10 mouse cellular contexts compared by ENCODE assay signal in genomic region chr19:42019011-42019522, GRCm38 (mm10). TPM values are rescaled to one million over a fixed set of nuclear protein-coding genes. Genes with fewer than 3 reads are reported as not detected.
DNase-seq lines count a peak whose midpoint lies in the region; ATAC-seq and TF ChIP-seq lines count a peak whose summit lies in the region.
"Had no signal": no experiment of that assay in that cellular context is flagged by ENCODE, and none has a peak within 500 bp of the region (broad histone marks: within the 10 kb centered on the region; RNA-seq: fewer than 3 reads in every experiment).

No protein-coding gene starts in this region.

- H3K9ac ChIP-seq in liver, embryonic 12.5 days: no peak overlapping the region
- H3K9ac ChIP-seq in forebrain, embryonic 15.5 days (replicated peaks): no peak overlapping the region

- no peak for DNase-seq in heart, embryonic 10.5 days (ENCODE audit: low spot score)
- DNase-seq in heart, postnatal 36 days: no peak
- no peak for DNase-seq in spleen, adult 2 months (ENCODE audit: low read depth in 1 of 2, low spot score in 2 of 2)
- DNase-seq in spleen, postnatal 10 days (ENCODE audit: low spot score in 2 of 2): no peak
- no peak for DNase-seq in urinary bladder, postnatal 10 days (ENCODE audit: low spot score)
- no peak for DNase-seq in adrenal gland, postnatal 4 days (ENCODE audit: low spot score in 2 of 2)
- DNase-seq: kidney, adult 11 months had no signal

- no peaks in the 10 kb centered on the region for H3K27me3 ChIP-seq in heart, embryonic 10.5 days (ENCODE audit: insufficient read depth, poor library complexity, severe bottlenecking)
- H3K27me3 ChIP-seq in spleen, adult 2 months (ENCODE audit: control insufficient read depth, insufficient read depth, low read length): no peaks in the 10 kb centered on the region
- no peaks in the 10 kb centered on the region for H3K27me3 ChIP-seq in liver, embryonic 12.5 days (replicated peaks)
- H3K27me3 ChIP-seq in forebrain, embryonic 15.5 days: no peaks in the 10 kb centered on the region

- no peaks in the 10 kb centered on the region for H3K9me3 ChIP-seq in heart, embryonic 10.5 days
- no peaks in the 10 kb centered on the region for H3K9me3 ChIP-seq in liver, embryonic 12.5 days (replicated peaks)
- no peaks in the 10 kb centered on the region for H3K9me3 ChIP-seq in forebrain, embryonic 15.5 days

- intact Hi-C loops in heart, postnatal 36 days (cut with DNase I): no loop called here

- H3K4me3 ChIP-seq in heart, embryonic 10.5 days: no peak overlapping the region
- no peak overlapping the region for H3K4me3 ChIP-seq in spleen, adult 2 months (ENCODE audit: extremely low read depth, insufficient read depth, insufficient read length)
- H3K4me3 ChIP-seq in liver, embryonic 12.5 days: no peak overlapping the region
- no peak overlapping the region for H3K4me3 ChIP-seq in forebrain, embryonic 15.5 days

- peaks cover 66% of the 10 kb centered on the region for H3K4me1 ChIP-seq in heart, embryonic 10.5 days
- H3K4me1 ChIP-seq in spleen, adult 2 months (ENCODE audit: control insufficient read depth, insufficient read depth, insufficient read length): no peaks in the 10 kb centered on the region
- H3K4me1 ChIP-seq in liver, embryonic 12.5 days: peaks cover 18% of the 10 kb centered on the region
- 0 out of 2 replicates have a peak, but pooled peaks cover 9% of the 10 kb centered on the region for H3K4me1 ChIP-seq in forebrain, embryonic 15.5 days

- no peak for TF ChIP-seq CTCF in spleen, adult 2 months (IDR thresholded peaks at IDR 0.05; ENCODE audit: extremely low read depth, insufficient read depth, insufficient read length, insufficient replicate concordance)

- TF ChIP-seq POLR2A in spleen, adult 2 months (IDR thresholded peaks at IDR 0.05; ENCODE audit: low read depth, low read length): no peak

- no peak for ATAC-seq in liver, embryonic 12.5 days
- no peak for ATAC-seq in forebrain, embryonic 15.5 days (replicated peaks)

- H3K4me2 ChIP-seq in liver, embryonic 12.5 days: no peak overlapping the region
- H3K4me2 ChIP-seq in forebrain, embryonic 15.5 days (replicated peaks): no peak overlapping the region

- H3K27ac ChIP-seq in heart, embryonic 10.5 days: peak overlapping the region; percentile 62
- H3K27ac ChIP-seq in spleen, adult 2 months (ENCODE audit: insufficient read depth, low read length): peak overlapping the region; percentile 55; the same call in 1 of the 2 replicates
- 0 out of 2 replicates have a peak overlapping the region, but pooled peaks have one; percentile 12 for H3K27ac ChIP-seq in liver, embryonic 12.5 days
- H3K27ac ChIP-seq in forebrain, embryonic 15.5 days (replicated peaks): no peak overlapping the region

- 43% methylated on average over 4 of the region's 4 CpGs for WGBS in heart, embryonic 10.5 days
- WGBS in spleen, adult 2 months: 46% methylated on average over 4 of the region's 4 CpGs
- WGBS in liver, embryonic 12.5 days (ENCODE audit: insufficient replicate concordance): 30% methylated on average over 4 of the region's 4 CpGs
- 32% methylated on average over 4 of the region's 4 CpGs for WGBS in forebrain, embryonic 15.5 days

- H3K36me3 ChIP-seq in heart, embryonic 10.5 days: no peaks in the 10 kb centered on the region
- no peaks in the 10 kb centered on the region for H3K36me3 ChIP-seq in spleen, adult 2 months (ENCODE audit: control insufficient read depth, insufficient read depth, low read length)
- no peaks in the 10 kb centered on the region for H3K36me3 ChIP-seq in liver, embryonic 12.5 days
- H3K36me3 ChIP-seq in forebrain, embryonic 15.5 days: no peaks in the 10 kb centered on the region

RNA-seq across cellular contexts. Expression of gene Ankrd2, which starts 16.7 kb away (rescaled TPM):
- not detected in 2 replicates for polyA plus RNA-seq in heart, embryonic 10.5 days (2016; fragmentation: Nextera tagmentation; extraction: Ambion mirVana)
- total RNA-seq in heart, postnatal 36 days (2021): under 1 TPM; 0.24 to 0.36 TPM
- 6.3 and 6.8 TPM in 2 replicates for polyA plus RNA-seq in spleen, adult 2 months (2012; rRNA removed)
- polyA plus RNA-seq in liver, embryonic 12.5 days (2016; fragmentation: Nextera tagmentation; extraction: Ambion mirVana): 0.11 and 0.20 TPM in 2 replicates
- 1 to 10 TPM in 1 of 2 experiments, under 1 TPM in 1; 0.36 to 2.8 TPM for total RNA-seq in adrenal gland, postnatal 4 days (2021)
- polyA plus RNA-seq in forebrain, embryonic 15.5 days (2015; fragmentation: Nextera tagmentation; extraction: Ambion mirVana): 0.36 and 0.51 TPM in 2 replicates
- total RNA-seq: megakaryocyte-erythroid progenitor cell, adult 5-6 weeks had no signal

RNA-seq across cellular contexts. Expression of gene Hoga1, which starts 26.3 kb away (rescaled TPM):
- polyA plus RNA-seq in heart, embryonic 10.5 days (2016; fragmentation: Nextera tagmentation; extraction: Ambion mirVana): 0.85 and 1.6 TPM in 2 replicates
- total RNA-seq in heart, postnatal 36 days (2021): 1 to 10 TPM; 1.4 to 1.7 TPM
- 1.6 and 2.0 TPM in 2 replicates for polyA plus RNA-seq in spleen, adult 2 months (2012; rRNA removed)
- 11.6 and 11.9 TPM in 2 replicates for polyA plus RNA-seq in liver, embryonic 12.5 days (2016; fragmentation: Nextera tagmentation; extraction: Ambion mirVana)
- 10 to 100 TPM; 21.5 to 22.6 TPM for total RNA-seq in adrenal gland, postnatal 4 days (2021)
- 0.96 and 1.2 TPM in 2 replicates for polyA plus RNA-seq in forebrain, embryonic 15.5 days (2015; fragmentation: Nextera tagmentation; extraction: Ambion mirVana)
- total RNA-seq: megakaryocyte-erythroid progenitor cell, adult 5-6 weeks had no signal

RNA-seq across cellular contexts. Expression of gene 4933411K16Rik, which starts 33.0 kb away (rescaled TPM):
- polyA plus RNA-seq in heart, embryonic 10.5 days (2016; fragmentation: Nextera tagmentation; extraction: Ambion mirVana): 0.15 TPM in 1 of 2 replicates, not detected in the other
- not detected for total RNA-seq in heart, postnatal 36 days (2021)
- 0.08 and 0.11 TPM in 2 replicates for polyA plus RNA-seq in spleen, adult 2 months (2012; rRNA removed)
- polyA plus RNA-seq in liver, embryonic 12.5 days (2016; fragmentation: Nextera tagmentation; extraction: Ambion mirVana): 0.08 TPM in 1 of 2 replicates, not detected in the other
- total RNA-seq in adrenal gland, postnatal 4 days (2021): 1 to 10 TPM; 1.5 to 1.6 TPM
- not detected in 2 replicates for polyA plus RNA-seq in forebrain, embryonic 15.5 days (2015; fragmentation: Nextera tagmentation; extraction: Ambion mirVana)
- total RNA-seq: megakaryocyte-erythroid progenitor cell, adult 5-6 weeks had no signal

RNA-seq across cellular contexts. Expression of gene Ubtd1, which starts 37.5 kb away (rescaled TPM):
- polyA plus RNA-seq in heart, embryonic 10.5 days (2016; fragmentation: Nextera tagmentation; extraction: Ambion mirVana): 12.4 and 14.0 TPM in 2 replicates
- 10 to 100 TPM; 19.6 to 21.2 TPM for total RNA-seq in heart, postnatal 36 days (2021)
- 18.6 and 19.3 TPM in 2 replicates for polyA plus RNA-seq in spleen, adult 2 months (2012; rRNA removed)
- 5.6 and 5.7 TPM in 2 replicates for polyA plus RNA-seq in liver, embryonic 12.5 days (2016; fragmentation: Nextera tagmentation; extraction: Ambion mirVana)
- 10 to 100 TPM; 21.6 to 22.4 TPM for total RNA-seq in adrenal gland, postnatal 4 days (2021)
- polyA plus RNA-seq in forebrain, embryonic 15.5 days (2015; fragmentation: Nextera tagmentation; extraction: Ambion mirVana): 8.7 and 9.9 TPM in 2 replicates

RNA-seq across cellular contexts. Expression of gene Mms19, which starts 38.1 kb away (rescaled TPM):
- 25.4 and 27.0 TPM in 2 replicates for polyA plus RNA-seq in heart, embryonic 10.5 days (2016; fragmentation: Nextera tagmentation; extraction: Ambion mirVana)
- 10 to 100 TPM; 17.3 to 18.0 TPM for total RNA-seq in heart, postnatal 36 days (2021)
- 64.6 and 68.5 TPM in 2 replicates for polyA plus RNA-seq in spleen, adult 2 months (2012; rRNA removed)
- polyA plus RNA-seq in liver, embryonic 12.5 days (2016; fragmentation: Nextera tagmentation; extraction: Ambion mirVana): 18.3 and 20.9 TPM in 2 replicates
- total RNA-seq in adrenal gland, postnatal 4 days (2021): 10 to 100 TPM; 34.3 to 44.5 TPM
- polyA plus RNA-seq in forebrain, embryonic 15.5 days (2015; fragmentation: Nextera tagmentation; extraction: Ambion mirVana): 34.8 and 36.4 TPM in 2 replicates
